Mouse (Mus musculus) G1E (cell line): ENCODE results near the gene Mfge8. TPM values are rescaled to one million over a fixed set of nuclear protein-coding genes. Genes with fewer than 3 reads are reported as not detected.

Experiments used
- ATAC-seq: 2 replicates; pipeline ENCODE4 v1.8.0; 2016; ENCODE audit warnings: mild to moderate bottlenecking; ENCODE audit not compliant: insufficient number of reproducible peaks, poor library complexity, low FRiP score, severe bottlenecking; ENCODE audit errors: extremely low read depth
- DNase-seq: peaks from one replicate; pipeline ENCODE4 v3.0.0; 2012; ENCODE audit warnings: low spot score
- H3K27me3 ChIP-seq: 2 replicates; pipeline ENCODE4 v1.6.1; 2012; ENCODE audit warnings: mild to moderate bottlenecking, low read length, inconsistent platforms; ENCODE audit not compliant: insufficient read depth
- H3K36me3 ChIP-seq: replicated peaks from 2 replicates; pipeline ENCODE3; 2012; ENCODE audit warnings: mild to moderate bottlenecking, inconsistent platforms
- H3K4me1 ChIP-seq: 2 replicates; pipeline ENCODE4 v1.6.1; 2012; ENCODE audit warnings: low read depth, low read length, inconsistent platforms, mixed read lengths; ENCODE audit not compliant: insufficient read depth
- H3K4me3 ChIP-seq: 2 replicates; pipeline ENCODE4 v1.5.1; 2012; ENCODE audit warnings: low read depth, mild to moderate bottlenecking, inconsistent platforms, low read length, moderate library complexity, mixed read lengths
- H3K9me3 ChIP-seq: replicated peaks from 2 replicates; pipeline ENCODE4 v1.6.1; 2012; ENCODE audit warnings: inconsistent platforms
- CTCF ChIP-seq: IDR thresholded peaks from 2 replicates; pipeline ENCODE4 v1.5.1; 2012; ENCODE audit warnings: low read depth, low read length, inconsistent platforms, mixed read lengths
- GATA1 ChIP-seq: IDR thresholded peaks from 2 replicates; pipeline ENCODE4 v1.6.1; 2012; ENCODE audit warnings: borderline replicate concordance, low read length, inconsistent platforms, mixed read lengths
- GATA2 ChIP-seq: IDR thresholded peaks from 2 replicates; pipeline ENCODE4 v1.6.1; 2012; ENCODE audit warnings: low read depth, low read length, inconsistent platforms, borderline replicate concordance
- TAL1 ChIP-seq: conservative IDR thresholded peaks from 2 replicates; pipeline ENCODE4 v1.6.1; 2012; ENCODE audit warnings: low read depth, low read length, inconsistent platforms, mixed read lengths
- polyA plus RNA-seq: library from polyadenylated mRNA; stranded (reverse); fragments of >175 nt; gene quantifications from 2 replicates; pipeline ENCODE4 v1.2.3, GENCODE M21; 2012
- total RNA-seq, 2 experiments: library from RNA; stranded (forward) in 1 of 2; stranded (reverse) in 1 of 2; fragments of 200-1000 nt in 1 of 2; fragments of >200 nt in 1 of 2; fragmentation: Nextera tagmentation in 1 of 2; gene quantifications; 2 replicates each; pipeline ENCODE4 v1.2.3; 2014 to 2017

Mfge8 gene
- total and polyA plus RNA-seq, 3 experiments: 1.9 to 14.5 TPM; not detected in 1

DNA sequence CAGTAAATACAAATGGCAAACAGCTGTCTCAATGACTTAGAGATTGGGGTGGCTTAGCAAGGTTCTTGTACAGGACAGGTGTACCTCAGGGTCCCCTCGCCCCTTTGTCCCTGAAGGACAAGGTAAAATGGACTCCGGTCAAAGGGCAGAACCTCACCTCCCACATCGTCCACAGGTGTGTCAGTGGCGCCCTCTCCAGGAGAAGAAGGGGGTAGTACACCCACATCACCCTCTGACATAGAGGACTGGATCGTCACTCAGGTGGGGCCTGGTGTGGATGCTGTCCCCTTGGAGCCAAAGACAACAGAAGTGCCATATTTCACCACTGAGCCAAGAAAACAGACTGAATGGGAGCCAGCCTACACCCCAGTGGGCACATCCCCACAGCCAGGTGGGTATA lies 52.4 kb downstream of the Mfge8 start:
- Histone ChIP-seq H3K9me3 (no peaks in the 10 kb centered on the region), H3K27me3 (peaks cover 15% of the 10 kb centered on the region; the same call in 1 of the 2 replicates), H3K4me1 (no peaks in the 10 kb centered on the region), H3K36me3 (no peaks in the 10 kb centered on the region), H3K4me3 (no peak overlapping the region)
- TF ChIP-seq TAL1 (no peak), GATA1 (no peak)
- DNase-seq (no peak), ATAC-seq (no peak)

DNA sequence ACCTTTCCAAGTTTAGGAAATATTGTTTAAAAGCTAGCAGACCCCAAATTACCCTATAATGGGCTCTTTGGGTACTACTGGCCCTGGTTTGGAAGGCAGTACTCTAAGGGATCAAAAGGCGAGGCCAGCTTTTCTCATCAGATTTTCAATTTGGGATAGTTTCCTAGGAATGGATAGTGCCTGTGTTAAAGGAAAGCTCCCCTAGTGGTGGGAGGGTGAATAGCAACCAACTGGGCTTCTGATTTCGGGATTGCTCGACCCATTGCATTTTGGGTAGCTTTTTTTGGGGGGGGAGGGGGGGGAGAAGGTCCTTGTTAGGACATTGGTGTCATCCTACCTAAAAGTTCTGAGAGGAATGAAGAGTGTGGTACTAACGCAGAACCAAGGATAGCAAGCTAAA lies 59.7 kb downstream of the Mfge8 start:
- ATAC-seq (no peak), DNase-seq (no peak)
- H3K4me3 ChIP-seq: no peak overlapping the region
- no peak for TF ChIP-seq GATA2
- peak; percentile 35; the same call in 1 of the 2 replicates for TF ChIP-seq CTCF
- no peaks in the 10 kb centered on the region for H3K36me3 ChIP-seq
- H3K4me1 ChIP-seq: no peaks in the 10 kb centered on the region
- H3K27me3 ChIP-seq: peaks cover 17% of the 10 kb centered on the region; the same call in 1 of the 2 replicates
- no peaks in the 10 kb centered on the region for H3K9me3 ChIP-seq

Other genes with a start within 250 kb of the Mfge8 start
- 1.9 and 42.7 TPM in 2 replicates for gene Isg20, start 235.6 kb downstream of the Mfge8 start, total RNA-seq (2014; fragmentation: Nextera tagmentation)
- gene Isg20, start 235.6 kb downstream of the Mfge8 start, total RNA-seq (2017): 1.1 and 2.1 TPM in 2 replicates
- 0.59 and 0.70 TPM in 2 replicates for gene Isg20, start 235.6 kb downstream of the Mfge8 start, polyA plus RNA-seq
- gene Acan, start 95.6 kb downstream of the Mfge8 start, total RNA-seq (2014; fragmentation: Nextera tagmentation): not detected in 2 replicates
- 0.05 and 0.06 TPM in 2 replicates for gene Acan, start 95.6 kb downstream of the Mfge8 start, total RNA-seq (2017)
- gene Acan, start 95.6 kb downstream of the Mfge8 start, polyA plus RNA-seq: not detected in 2 replicates
- gene Hapln3, start 18.0 kb downstream of the Mfge8 start, total RNA-seq (2014; fragmentation: Nextera tagmentation): not detected in 2 replicates
- gene Hapln3, start 18.0 kb downstream of the Mfge8 start, total RNA-seq (2017): 0.05 and 0.12 TPM in 2 replicates
- gene Hapln3, start 18.0 kb downstream of the Mfge8 start, polyA plus RNA-seq: not detected in 2 replicates
- gene Abhd2, start 124.1 kb upstream of the Mfge8 start, total RNA-seq (2014; fragmentation: Nextera tagmentation): 68.8 and 69.2 TPM in 2 replicates
- gene Abhd2, start 124.1 kb upstream of the Mfge8 start, total RNA-seq (2017): 31.9 and 33.8 TPM in 2 replicates
- 8.3 and 9.1 TPM in 2 replicates for gene Abhd2, start 124.1 kb upstream of the Mfge8 start, polyA plus RNA-seq
- gene Rlbp1, start 238.0 kb upstream of the Mfge8 start, total RNA-seq (2014; fragmentation: Nextera tagmentation): not detected in 2 replicates
- gene Rlbp1, start 238.0 kb upstream of the Mfge8 start, total RNA-seq (2017): not detected in 2 replicates
- not detected in 2 replicates for gene Rlbp1, start 238.0 kb upstream of the Mfge8 start, polyA plus RNA-seq
- 14.9 and 24.2 TPM in 2 replicates for gene Fanci, start 242.9 kb upstream of the Mfge8 start, total RNA-seq (2014; fragmentation: Nextera tagmentation)
- gene Fanci, start 242.9 kb upstream of the Mfge8 start, total RNA-seq (2017): 27.8 and 28.6 TPM in 2 replicates
- 0.41 and 0.63 TPM in 2 replicates for gene Fanci, start 242.9 kb upstream of the Mfge8 start, polyA plus RNA-seq